Mouse (Mus musculus): ENCODE measurements around the gene Thap2. TPM values are rescaled to one million over a fixed set of nuclear protein-coding genes. Genes with fewer than 3 reads are reported as not detected.

Thap2 gene
- 16.7 and 18.1 TPM in 2 replicates for polyA plus RNA-seq (2016; fragmentation: Nextera tagmentation; extraction: Ambion mirVana)

- peaks cover 10% of the 10 kb centered on the region for H3K36me3 ChIP-seq
- WGBS, result under 1% methylated on average over 65 of the region's 65 CpGs
- peaks cover 22% of the 10 kb centered on the region; the same call in 1 of the 2 replicates for H3K4me1 ChIP-seq
- H3K9me3 ChIP-seq, result no peaks in the 10 kb centered on the region
- no peaks in the 10 kb centered on the region for H3K27me3 ChIP-seq (ENCODE audit: insufficient read depth, poor library complexity, severe bottlenecking)
- peak; percentile 99 for DNase-seq (ENCODE audit: low spot score)
- peak within 1 kb of the TSS; percentile 96 for H3K27ac ChIP-seq
- H3K4me3 ChIP-seq, result peak within 1 kb of the TSS; percentile 96
These were observed at the start of gene Thap2, which contains the start of gene Zfc3h1 for GRCm38 (mm10) chr10:115384221-115385017. Gene Thap2, minus strand, starts transcription at chr10:115384443. Gene Zfc3h1, plus strand, starts transcription at chr10:115384959.

DNA sequence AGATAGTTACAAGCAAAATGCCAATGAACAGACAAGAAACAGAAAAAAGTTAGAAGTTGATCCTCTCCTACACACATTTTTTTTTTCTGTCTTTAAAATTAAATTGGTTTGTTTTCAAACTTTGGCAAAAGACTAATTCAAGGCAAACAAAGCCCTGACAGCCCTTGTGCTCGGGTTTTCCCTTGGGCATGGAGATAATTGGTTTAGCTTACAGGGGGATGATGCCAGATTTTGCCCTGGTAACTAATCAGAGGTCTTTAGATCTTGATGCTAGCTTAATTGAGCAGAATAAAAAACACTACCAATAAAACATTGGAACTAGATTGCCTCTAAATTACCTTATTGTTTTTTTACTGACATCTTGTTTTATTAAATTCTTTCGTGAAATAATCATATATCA, 41.1 kb upstream of the Thap2 start:
- no peaks in the 10 kb centered on the region for H3K9me3 ChIP-seq
- H3K4me1 ChIP-seq, result no peaks in the 10 kb centered on the region
- DNase-seq (ENCODE audit: low spot score), result no peak
- H3K36me3 ChIP-seq, result peaks cover 92% of the 10 kb centered on the region
- H3K27ac ChIP-seq, result no peak overlapping the region
- 78% methylated on average over 2 of the region's 2 CpGs for WGBS
- H3K4me3 ChIP-seq, result no peak overlapping the region
- no peaks in the 10 kb centered on the region for H3K27me3 ChIP-seq (ENCODE audit: insufficient read depth, poor library complexity, severe bottlenecking)

DNA sequence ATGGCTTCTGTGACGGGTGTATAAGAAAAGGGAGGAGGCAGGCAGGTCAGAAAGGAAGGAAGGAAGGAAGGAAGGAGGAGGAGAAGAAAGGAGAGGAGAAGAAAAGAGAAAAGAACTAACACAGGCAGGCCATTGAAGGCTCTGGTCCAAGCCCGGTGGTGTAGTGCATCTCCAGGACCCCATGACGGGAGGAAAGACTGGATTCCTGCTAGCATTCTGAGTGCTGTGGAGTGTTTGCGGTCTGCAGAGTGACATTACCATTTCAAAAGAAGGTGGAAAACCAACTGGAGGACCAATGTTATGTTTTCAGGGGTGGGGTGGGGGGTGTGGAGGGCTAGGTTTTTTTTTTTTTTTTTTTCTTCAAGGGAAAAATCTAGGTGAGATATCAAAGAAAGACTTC, 37.7 kb upstream of the Thap2 start:
- no peaks in the 10 kb centered on the region for H3K9me3 ChIP-seq
- peaks cover 93% of the 10 kb centered on the region for H3K36me3 ChIP-seq
- H3K27me3 ChIP-seq (ENCODE audit: insufficient read depth, poor library complexity, severe bottlenecking), result no peaks in the 10 kb centered on the region
- WGBS, result 86% methylated on average over 4 of the region's 4 CpGs
- H3K4me3 ChIP-seq, result no peak overlapping the region
- DNase-seq (ENCODE audit: low spot score), result no peak
- H3K4me1 ChIP-seq, result no peaks in the 10 kb centered on the region
- no peak overlapping the region for H3K27ac ChIP-seq

DNA sequence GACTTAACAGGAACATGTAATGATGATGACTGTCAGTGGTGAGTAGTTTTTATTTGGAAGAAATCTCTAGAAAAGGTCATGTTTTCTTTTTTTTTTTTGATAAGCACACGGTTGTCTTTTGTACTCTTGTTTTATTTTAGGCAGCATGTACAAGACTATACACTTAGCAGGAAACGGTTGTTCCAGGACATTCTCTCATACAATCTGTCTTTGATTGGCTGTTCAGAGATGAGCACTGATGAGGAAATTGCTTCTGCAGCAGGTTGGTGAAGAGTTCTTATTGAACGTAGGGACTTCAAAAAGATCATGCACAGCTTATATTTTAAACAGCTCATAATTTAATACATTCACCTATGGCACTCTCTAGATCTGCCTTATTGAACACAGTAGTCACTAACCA, 29.8 kb upstream of the Thap2 start:
- H3K27me3 ChIP-seq (ENCODE audit: insufficient read depth, poor library complexity, severe bottlenecking), result no peaks in the 10 kb centered on the region
- H3K27ac ChIP-seq, result no peak overlapping the region
- no peaks in the 10 kb centered on the region for H3K9me3 ChIP-seq
- no peak for DNase-seq (ENCODE audit: low spot score)
- no peaks in the 10 kb centered on the region for H3K4me1 ChIP-seq
- peaks cover 95% of the 10 kb centered on the region for H3K36me3 ChIP-seq
- no peak overlapping the region for H3K4me3 ChIP-seq
- WGBS, result 85% methylated on average over 3 of the region's 3 CpGs

DNA sequence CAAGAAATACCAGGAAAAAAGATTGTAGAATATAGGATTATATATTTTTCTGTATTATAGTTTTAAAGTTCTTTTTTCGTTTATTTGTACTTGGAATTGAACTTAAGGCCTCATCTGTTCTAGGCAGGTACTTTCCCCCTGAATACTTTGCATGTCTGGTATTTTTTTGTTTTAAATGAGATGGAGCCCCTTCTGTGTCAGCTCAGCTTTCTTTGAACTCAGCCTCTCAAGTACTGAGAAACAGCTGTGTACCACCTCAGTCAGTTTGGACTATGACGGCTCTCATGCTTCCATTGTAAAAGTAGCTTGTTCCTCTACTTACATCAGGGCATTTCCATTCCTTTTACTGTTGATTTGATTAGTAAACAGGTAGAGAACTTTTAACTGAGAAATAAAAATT, 29.3 kb upstream of the Thap2 start:
- Histone ChIP-seq H3K4me1 (no peaks in the 10 kb centered on the region), H3K4me3 (no peak overlapping the region), H3K9me3 (no peaks in the 10 kb centered on the region), H3K36me3 (peaks cover 95% of the 10 kb centered on the region), H3K27ac (no peak overlapping the region), H3K27me3 (ENCODE audit: insufficient read depth, poor library complexity, severe bottlenecking) (no peaks in the 10 kb centered on the region)
- DNase-seq (ENCODE audit: low spot score), result no peak
- 85% methylated on average over 2 of the region's 2 CpGs for WGBS

- H3K27me3 ChIP-seq (ENCODE audit: insufficient read depth, poor library complexity, severe bottlenecking), result no peaks in the 10 kb centered on the region
- H3K36me3 ChIP-seq, result peaks cover 89% of the 10 kb centered on the region
- no peaks in the 10 kb centered on the region for H3K9me3 ChIP-seq
- H3K27ac ChIP-seq, result no peak overlapping the region
- no peak overlapping the region for H3K4me3 ChIP-seq
- DNase-seq (ENCODE audit: low spot score), result no peak
- H3K4me1 ChIP-seq, result no peaks in the 10 kb centered on the region
- WGBS, result 74% methylated on average over 6 of the region's 6 CpGs
These were observed 22.1 kb upstream of the Thap2 start for GRCm38 (mm10) chr10:115406393-115406792.

GRCm38 (mm10) chr10:115391896-115392295, 7.7 kb upstream of the Thap2 start:
- H3K36me3 ChIP-seq, result peaks cover 51% of the 10 kb centered on the region
- no peak overlapping the region for H3K4me3 ChIP-seq
- H3K27ac ChIP-seq, result no peak overlapping the region
- no peak for DNase-seq (ENCODE audit: low spot score)
- no peaks in the 10 kb centered on the region for H3K27me3 ChIP-seq (ENCODE audit: insufficient read depth, poor library complexity, severe bottlenecking)
- 89% methylated on average over 1 of the region's 1 CpGs for WGBS
- no peaks in the 10 kb centered on the region for H3K9me3 ChIP-seq
- H3K4me1 ChIP-seq, result no peaks in the 10 kb centered on the region

DNA sequence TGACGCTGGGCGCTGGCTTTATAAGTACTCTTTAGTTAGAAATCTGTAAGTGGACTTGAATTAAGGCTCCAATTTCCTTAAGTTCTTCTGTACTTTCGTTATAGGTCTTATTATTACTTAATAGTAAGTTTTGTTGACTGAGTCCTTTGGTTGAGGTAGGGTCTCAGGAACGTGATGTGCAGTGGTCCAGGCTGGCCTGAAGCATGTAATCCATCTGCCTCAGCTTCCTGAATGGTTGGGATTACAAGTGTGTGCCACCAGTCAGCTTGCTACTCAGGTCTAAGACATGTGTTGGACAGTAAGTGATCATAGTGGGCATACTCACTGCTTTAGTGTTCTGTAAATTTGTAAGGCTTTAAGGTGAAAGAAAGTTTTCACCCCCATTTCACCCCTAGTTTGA, 6.8 kb upstream of the Thap2 start:
- Histone ChIP-seq H3K27me3 (ENCODE audit: insufficient read depth, poor library complexity, severe bottlenecking) (no peaks in the 10 kb centered on the region), H3K36me3 (peaks cover 51% of the 10 kb centered on the region), H3K27ac (no peak overlapping the region), H3K9me3 (no peaks in the 10 kb centered on the region), H3K4me3 (no peak overlapping the region), H3K4me1 (peaks cover 4% of the 10 kb centered on the region; the same call in 1 of the 2 replicates)
- WGBS, result 95% methylated on average over 4 of the region's 4 CpGs
- DNase-seq (ENCODE audit: low spot score), result no peak

DNA sequence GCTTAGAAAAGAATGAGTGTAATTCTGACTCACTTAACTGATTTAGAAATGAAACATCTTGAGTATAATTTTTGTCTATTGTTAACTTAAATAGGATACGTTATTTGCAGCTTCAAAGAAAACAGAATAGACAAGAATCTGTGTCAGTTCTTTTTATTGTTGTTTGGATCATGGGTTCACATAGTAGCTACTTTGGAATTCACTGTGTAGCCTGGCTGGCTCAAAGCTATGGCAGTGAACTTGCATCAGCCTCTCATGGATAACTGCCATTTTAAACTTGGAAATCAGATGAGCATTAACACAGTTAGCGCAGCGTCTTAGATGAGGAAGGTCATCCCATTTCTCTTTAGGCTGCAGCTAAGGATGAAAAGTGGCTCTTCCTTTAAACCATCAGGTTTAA, 3.6 kb upstream of the Thap2 start:
- Histone ChIP-seq H3K4me3 (no peak overlapping the region), H3K36me3 (peaks cover 27% of the 10 kb centered on the region)
- WGBS, result 93% methylated on average over 3 of the region's 3 CpGs

DNA sequence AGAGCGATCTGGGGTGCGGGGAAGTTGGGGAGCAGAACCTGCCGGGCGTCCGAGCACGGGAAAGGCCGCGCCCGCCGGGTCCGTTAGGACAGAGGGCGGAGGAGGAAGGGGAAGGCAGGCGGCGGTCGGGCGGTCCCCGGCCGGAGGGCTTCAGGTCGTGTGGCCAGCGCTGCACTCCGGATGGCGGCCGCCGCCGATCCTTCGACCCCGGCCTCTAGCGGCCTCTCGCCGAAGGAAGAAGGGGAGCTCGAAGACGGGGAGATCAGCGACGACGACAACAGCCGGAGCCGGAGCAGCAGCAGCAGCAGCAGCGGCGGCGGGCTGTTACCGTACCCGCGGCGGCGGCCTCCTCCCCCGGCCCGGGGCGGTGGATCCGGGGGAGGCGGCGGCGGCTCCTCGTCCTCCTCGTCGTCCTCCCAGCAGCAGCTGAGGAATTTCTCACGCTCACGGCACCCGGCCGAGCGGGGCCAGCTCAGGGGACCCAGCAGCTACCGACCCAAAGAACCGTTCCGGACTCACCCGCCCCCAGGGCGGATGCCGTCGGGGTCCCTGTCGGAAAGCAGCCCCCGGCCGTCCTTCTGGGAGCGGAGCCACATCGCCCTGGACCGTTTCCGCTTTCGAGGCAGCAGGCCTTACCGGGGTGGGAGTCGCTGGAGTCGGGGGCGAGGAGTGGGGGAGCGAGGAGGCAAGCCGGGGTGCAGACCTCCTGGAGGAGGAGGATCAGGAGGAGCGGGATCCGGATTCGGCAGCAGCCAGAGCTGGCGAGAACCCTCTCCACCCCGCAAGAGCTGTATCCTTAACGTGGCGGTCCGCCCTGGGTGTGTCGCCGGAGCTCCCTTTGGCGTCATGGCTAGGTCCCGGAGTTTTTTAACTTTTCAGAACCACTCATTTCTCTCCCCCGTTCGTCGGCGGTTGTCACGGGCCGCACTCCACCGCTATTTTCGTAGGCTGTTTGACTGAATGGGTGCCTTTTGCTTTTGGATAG, 1.1 kb upstream of the Thap2 start:
- peak; percentile 85 for DNase-seq (ENCODE audit: low spot score)
- Histone ChIP-seq H3K9me3 (no peaks in the 10 kb centered on the region), H3K4me1 (peaks cover 22% of the 10 kb centered on the region; the same call in 1 of the 2 replicates), H3K36me3 (peaks cover 13% of the 10 kb centered on the region), H3K4me3 (peak overlapping the region; percentile 96), H3K27me3 (ENCODE audit: insufficient read depth, poor library complexity, severe bottlenecking) (no peaks in the 10 kb centered on the region), H3K27ac (peak overlapping the region; percentile 96)
- WGBS, result under 1% methylated on average over 97 of the region's 101 CpGs

More for the DNA sequence above, 3.6 kb upstream of the Thap2 start:
- no peaks in the 10 kb centered on the region for H3K27me3 ChIP-seq (ENCODE audit: insufficient read depth, poor library complexity, severe bottlenecking)
- DNase-seq (ENCODE audit: low spot score), result no peak
- no peak overlapping the region for H3K27ac ChIP-seq
- peaks cover 7% of the 10 kb centered on the region; the same call in 1 of the 2 replicates for H3K4me1 ChIP-seq
- H3K9me3 ChIP-seq, result no peaks in the 10 kb centered on the region

GRCm38 (mm10) chr10:115383644-115384220, 511 bp downstream of the Thap2 start:
- WGBS, result 5% methylated on average over 15 of the region's 15 CpGs
- no peak for DNase-seq (ENCODE audit: low spot score)
- H3K36me3 ChIP-seq, result 0 out of 2 replicates have a peak, but pooled peaks cover 5% of the 10 kb centered on the region
- H3K9me3 ChIP-seq, result no peaks in the 10 kb centered on the region
- H3K27me3 ChIP-seq (ENCODE audit: insufficient read depth, poor library complexity, severe bottlenecking), result no peaks in the 10 kb centered on the region
- peaks cover 22% of the 10 kb centered on the region; the same call in 1 of the 2 replicates for H3K4me1 ChIP-seq
- peak overlapping the region; percentile 96 for H3K4me3 ChIP-seq
- H3K27ac ChIP-seq, result peak overlapping the region; percentile 96

GRCm38 (mm10) chr10:115382846-115383643, 1.2 kb downstream of the Thap2 start:
- Histone ChIP-seq H3K36me3 (0 out of 2 replicates have a peak, but pooled peaks cover 5% of the 10 kb centered on the region), H3K27ac (peak overlapping the region; percentile 96), H3K27me3 (ENCODE audit: insufficient read depth, poor library complexity, severe bottlenecking) (no peaks in the 10 kb centered on the region), H3K4me1 (peaks cover 22% of the 10 kb centered on the region; the same call in 1 of the 2 replicates), H3K4me3 (peak overlapping the region; percentile 96), H3K9me3 (no peaks in the 10 kb centered on the region)
- WGBS, result 59% methylated on average over 12 of the region's 12 CpGs
- DNase-seq (ENCODE audit: low spot score), result no peak

All from heart, embryonic 10.5 days (tissue).